Mouse (Mus musculus): Measurements from ENCODE around the gene Cmc1.

The Cmc1 gene

DNA sequence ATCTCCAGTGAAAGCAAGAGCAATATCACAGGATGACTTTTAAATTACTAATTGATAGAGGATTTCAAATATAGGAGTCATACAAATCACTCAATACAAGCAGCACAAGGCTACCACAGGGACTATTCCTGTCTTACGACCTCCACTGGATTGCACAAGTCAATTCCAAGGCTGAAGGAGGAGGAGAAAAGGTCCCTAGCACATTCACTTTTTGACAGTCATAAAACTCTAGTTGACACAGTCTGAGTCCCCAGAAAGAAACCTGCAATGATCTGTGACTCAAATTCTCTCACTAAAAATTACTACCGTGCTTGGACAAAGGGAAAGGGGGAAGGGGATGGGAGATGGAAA, 39.6 kb downstream of the Cmc1 start:
- DNase-seq: no peak

DNA sequence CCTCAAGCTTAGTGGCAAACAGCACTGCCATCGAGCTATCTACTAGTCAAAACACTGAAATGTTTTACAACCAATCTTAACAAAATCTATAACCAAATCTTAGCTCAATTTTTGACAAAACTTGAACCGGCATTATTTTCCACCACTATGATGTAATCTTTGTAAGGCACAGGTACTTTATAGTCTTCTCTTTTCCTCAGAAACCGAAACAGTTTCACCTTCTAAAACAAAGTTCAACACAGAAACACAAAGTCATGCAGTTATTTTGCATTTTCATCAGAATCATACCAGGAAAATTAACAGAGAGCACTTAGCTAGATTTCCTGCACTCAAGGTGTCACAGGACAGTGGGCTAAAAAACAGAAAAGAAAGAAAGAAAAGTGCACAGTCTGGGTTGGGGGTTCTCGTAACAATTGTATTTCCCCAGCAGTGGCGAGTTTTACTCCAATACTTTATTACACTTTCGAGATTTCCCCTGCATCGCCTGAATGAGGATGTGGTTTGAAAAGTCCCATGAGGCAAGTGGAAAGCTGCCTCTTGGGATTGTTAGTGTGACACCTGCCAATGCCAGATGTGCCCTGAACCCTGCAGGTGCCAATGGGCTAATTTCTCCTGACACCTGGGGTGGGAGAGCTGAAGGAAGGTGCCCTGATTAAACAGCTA, 40.1 kb downstream of the Cmc1 start:
- no peak for DNase-seq

DNA sequence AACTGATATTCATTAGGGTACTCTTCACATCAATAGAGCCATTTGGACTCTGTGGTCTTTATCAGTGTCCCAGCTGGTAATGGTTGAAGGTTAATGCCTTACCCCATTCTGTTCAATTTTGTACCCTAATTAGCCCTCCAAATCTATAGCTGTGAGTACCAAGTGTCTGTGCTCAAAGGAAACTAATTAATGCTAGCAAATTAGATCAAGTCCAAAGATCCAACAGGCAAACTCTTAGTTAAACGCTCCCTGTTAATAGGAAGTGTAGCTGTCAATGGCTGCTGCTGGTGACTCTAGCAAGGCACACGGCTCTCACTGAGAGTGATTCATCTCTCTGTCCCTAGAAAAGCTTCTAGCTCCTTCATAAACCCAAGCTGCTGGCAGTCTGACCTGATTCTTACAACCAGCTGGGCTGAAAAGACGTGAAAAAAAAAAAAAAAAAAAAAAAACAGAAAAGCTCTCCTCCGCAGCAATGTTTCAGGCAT, 41.4 kb downstream of the Cmc1 start:
- no peak for DNase-seq

DNA sequence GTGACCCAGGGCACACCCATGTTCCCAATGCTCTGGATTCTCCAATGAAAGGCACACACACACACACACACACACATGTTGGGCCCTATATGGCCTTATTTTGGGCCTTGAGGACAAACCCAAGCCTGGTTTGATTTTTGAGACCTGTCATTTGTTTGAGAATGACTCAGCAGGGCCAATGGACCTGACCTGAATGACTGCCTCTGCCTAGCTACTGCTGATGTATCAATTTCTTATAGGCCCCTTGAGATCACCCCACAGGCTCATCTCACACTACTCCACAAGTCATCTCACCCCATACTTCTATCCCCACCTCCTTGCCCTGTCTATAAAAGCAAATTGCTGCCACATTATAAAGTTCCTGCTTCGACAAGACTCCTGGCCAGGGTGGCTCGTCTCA, 48.2 kb downstream of the Cmc1 start:
- no peak for DNase-seq

DNA sequence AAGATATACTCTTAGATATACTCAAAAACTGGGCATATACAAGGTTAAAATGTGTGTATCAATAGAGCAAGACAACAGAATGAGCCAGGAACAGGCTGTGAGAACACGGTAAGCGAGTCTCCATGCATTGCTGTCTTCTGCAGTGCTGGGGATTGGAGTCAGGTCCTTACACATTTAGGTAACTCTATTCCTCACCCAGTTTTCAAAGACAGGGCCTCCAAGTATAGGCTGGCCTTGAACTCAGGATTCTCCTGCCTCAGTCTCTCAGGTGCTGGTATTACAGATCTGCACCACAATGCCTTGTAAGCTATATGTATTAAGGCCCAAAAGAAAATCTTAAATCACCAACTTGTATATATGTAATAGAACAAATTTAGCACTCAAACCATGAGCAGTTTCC, 49.5 kb downstream of the Cmc1 start:
- no peak for DNase-seq

DNA sequence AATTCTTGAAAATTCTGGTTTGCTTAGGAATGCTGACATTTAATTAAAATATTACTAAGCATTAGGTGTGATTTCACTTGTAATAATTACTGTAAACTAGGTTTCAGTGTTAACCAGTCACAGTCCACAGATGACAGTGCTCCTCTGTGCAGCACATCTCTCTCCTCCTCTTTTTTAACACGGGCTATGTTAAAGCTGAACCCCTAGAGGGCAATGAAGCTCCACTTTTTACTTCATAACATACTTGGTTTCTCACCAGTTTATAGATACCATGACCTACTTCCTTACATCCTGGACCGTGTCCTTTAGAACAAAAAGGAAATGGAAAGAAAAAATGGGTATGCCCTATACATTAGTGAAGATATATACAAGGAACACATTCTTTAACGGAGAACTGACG, 50.6 kb downstream of the Cmc1 start:
- DNase-seq: no peak

DNA sequence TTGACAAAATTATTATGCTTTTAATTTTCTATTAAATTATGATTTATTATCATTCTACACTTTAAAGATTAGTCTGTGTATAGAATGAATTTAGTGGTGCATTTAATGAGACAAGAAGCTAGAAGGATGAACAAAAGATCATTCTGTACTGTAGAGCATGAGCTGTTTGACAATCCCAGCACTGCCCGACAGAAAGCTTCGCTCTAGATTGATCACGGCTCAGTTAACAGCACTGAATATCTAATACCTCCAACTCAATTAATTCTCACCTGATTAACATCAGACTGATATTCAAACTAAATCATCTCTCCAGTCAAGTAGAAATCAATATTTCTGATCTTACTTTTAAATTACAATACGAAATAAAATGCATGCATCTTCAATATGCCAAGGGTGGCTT, 66.1 kb downstream of the Cmc1 start:
- DNase-seq: no peak

DNA sequence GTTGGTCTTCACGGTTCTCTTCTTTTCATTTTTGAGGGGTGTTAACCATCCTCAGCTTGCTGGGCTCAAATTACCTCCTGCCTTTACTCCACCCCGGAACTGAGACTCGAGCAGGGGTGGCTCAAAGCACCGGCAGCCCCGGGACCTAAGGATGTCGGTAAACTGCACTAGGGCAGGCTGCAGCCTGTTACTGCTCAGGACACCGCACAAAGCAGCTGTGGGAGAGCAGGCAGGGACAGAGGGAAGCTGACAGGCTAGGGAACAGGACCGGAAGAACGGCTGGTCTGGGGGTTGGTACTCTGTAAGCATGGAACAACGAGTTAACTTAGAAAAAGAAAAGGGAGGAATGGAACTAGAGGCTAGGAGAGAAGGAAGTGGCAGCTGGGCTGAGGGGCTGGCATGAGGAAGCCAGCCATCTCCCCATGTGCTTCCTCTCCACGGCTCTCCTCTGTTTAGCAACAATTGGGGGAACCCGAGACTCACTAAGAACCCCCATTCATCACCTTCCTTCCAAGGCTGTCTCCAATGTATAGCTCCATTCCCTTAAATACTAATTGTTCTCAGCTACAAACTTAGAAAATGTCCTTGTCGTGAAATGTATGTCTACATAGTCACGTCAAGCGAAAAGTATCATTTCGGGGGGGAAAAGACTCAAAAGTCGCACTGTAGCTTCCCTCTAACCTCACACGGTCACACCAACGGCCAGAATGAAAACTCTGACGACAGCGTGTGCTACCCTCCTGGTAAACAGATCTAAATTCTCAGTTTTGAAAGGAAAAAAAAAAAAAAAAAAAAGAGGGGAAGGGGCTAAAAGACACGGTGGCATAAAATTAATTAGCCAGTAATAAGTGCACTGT, 67.2 kb downstream of the Cmc1 start:
- DNase-seq: no peak

DNA sequence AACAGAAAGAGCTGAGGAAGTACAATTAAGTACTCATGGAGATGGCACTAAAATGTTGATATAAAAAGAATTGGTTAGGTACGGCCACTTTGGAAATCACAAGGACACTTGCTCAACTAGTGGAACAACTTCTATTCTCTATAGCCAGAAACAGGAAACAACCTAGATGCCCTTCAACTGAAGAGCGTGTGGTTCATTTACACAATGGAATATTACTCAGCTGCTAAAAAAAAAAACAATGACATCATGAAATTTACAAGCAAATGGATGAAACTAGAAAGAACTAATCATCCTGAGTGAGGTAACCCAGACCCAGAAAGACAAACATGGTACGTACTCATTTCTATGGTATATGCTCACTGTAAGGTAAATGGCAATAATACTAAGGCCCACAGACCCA, 76.6 kb downstream of the Cmc1 start:
- no peak for DNase-seq

DNA sequence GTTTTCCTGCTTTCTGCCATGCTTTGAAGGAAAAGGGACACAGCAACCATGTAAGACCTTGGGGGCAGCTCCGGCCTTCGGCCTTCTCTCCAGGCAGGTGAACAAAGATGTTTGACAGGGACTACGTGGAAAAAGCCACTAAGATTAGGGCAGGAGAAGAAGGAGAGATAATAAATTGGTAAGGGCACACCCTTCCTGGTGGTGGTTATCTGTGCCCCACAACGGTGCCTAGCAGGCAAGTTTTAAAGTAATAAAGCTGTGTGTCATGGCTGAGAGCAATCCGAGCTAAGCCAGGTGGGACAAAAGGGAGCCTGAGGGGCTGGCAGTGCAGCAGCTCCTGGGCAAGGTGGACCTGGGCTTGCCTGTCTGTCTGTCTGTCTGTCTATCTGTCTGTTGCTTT, 77.9 kb downstream of the Cmc1 start:
- DNase-seq: no peak

DNA sequence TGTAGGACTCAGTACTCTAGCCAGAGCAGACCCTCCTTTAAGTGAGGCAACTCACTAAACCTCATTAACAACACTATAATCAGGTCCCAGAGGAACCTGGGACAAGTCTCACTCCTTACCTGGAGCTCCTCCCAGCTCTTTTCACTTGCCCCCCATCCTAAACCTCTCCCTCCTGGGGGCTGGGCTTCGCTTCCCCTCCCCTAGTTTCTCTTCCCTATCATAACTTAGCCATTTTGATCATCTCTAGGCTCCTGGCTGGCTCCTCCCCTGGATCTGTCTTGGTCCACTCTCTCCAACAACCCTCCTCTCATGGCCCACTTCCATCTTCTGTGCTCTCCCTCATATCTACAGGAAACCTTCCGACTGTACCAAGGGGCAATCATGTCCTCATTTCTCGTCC, 78.6 kb downstream of the Cmc1 start:
- DNase-seq: no peak

DNA sequence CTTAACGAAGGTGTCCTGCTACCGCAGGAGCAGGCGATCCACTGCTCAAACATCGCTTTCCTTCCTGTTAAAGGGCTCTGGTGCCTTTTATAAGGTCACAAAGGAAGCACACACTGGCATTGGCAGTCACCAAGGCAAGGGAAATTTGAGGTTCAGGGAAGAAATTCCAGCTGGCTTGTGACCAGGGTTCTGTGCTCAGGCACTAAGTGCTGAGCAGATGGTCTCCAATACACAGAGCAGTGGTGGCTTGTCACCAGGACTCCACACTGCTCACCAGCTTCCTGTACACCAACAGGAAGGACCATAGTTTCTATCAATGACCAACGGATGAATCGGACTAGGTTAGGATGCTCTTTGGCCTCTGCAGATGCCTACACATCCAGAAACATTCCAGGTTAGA, 79.5 kb downstream of the Cmc1 start:
- no peak for DNase-seq

DNA sequence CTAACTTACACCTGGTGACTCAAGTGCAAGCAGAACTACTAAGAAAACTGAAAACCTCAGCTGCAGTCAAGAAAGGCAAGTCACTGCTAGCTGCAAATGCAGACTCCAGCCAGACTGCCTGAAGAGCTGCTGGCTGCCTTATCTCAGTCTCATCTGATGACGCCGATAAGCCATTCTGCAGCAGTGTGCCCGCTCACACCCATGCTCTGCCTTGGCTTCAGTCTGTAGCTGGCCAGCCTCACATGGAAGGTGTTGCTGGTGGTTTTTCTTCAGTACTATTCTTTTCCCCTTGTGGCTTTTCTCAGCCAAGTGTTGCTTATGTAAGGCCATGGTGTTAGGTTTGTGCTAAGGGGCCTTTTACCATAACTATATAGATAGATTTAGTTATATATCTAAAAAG, 90.9 kb downstream of the Cmc1 start:
- DNase-seq: no peak

DNA sequence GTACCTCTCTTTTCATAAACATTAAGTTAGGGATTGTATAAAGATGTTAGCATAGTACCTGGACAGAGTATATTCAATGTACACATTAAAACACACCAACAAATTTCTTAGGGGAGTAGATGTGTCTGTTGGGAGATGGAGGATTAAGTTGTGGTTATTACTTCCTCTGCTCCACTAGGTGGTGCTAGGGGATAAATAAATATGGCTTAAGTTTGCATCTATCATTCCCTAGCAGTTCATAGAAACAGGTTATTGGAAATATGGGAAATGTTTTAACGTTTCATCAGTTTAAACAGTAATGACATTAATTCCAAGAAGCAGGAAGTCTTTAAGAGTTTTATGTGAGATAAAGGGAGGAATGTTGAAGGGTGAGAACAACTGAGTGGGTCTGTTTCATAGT, 96.7 kb downstream of the Cmc1 start:
- DNase-seq: no peak

DNA sequence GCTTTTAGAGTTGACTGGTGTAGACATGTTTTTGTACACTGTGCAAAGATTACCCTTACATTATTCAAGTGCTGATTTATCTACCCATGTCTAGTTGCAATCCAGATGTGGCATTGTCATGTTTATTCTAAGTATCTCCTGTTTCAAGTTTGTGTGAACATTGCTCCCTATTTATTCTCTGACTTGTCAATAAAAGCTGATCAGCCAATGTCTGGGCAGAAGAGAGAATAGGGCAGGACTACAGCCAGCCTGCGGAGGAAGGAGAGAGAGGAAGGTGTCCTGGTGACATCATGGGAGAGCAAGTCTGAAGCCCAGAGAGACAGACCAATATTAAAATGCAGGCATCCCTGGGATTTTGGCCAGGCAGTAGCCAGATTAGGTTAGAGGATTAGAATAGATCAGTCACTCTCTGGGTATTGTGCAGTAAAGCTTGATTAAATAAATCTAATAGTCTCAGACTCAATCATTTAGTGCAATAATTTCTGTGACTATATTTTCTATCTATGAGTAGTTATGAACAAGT, 104.9 kb downstream of the Cmc1 start:
- no peak for DNase-seq

DNA sequence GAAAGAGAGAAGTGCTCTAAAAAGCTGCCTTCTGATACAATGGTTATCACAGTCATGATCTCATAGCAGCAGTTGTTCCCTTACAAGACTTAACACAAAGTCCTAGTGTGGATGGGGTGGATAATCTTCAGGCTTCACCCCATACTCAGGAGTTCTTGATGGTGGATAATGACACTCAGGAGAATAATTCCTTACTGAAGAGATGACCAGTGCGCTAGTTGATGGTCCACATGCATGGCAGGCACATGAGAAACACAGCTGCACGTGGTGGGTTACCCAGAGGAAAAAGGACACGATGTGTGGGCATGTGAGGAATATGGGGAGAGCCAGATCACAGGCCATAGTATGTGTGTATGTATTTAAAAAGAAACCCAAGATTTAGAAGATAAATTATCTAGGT, 106.4 kb downstream of the Cmc1 start:
- DNase-seq: no peak

DNA sequence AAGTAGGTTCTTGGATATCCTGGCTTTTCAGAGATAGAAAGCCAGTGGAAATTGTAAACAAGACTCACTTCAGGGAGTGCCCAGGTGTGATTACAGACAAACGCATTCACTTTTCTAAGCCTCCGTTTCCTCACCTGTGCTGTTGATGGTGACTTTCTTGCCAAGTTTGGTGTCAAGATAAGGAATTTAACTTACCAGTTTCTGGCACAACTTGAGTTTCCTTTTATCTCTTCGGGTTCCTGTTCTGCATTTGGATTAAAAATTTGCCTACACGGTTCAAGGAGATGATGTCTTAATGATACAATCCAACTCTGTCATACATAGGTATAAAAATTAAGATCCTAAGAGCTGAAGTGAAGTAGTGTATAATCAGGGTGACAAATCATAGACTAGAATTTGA, 107.2 kb downstream of the Cmc1 start:
- no peak for DNase-seq

DNA sequence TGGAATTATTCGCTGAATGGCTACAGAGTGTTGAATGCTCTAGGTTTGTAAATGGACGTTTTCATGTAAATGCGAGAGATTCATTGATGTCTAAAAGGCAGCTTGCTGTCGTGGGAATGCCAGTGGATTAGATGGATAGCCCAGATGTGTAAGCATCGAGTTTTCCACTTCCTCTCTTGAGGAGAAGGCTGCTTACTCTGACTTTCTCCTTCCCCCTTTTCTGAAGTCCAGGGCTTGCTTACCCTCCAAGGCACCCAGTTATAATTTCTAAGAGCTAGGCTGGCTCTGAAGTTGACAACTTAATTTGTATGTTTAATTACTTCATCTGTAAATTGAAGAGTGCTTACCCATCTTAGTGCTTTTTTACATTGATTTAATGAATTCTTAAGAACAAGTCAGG, 108.3 kb downstream of the Cmc1 start:
- DNase-seq: no peak

DNA sequence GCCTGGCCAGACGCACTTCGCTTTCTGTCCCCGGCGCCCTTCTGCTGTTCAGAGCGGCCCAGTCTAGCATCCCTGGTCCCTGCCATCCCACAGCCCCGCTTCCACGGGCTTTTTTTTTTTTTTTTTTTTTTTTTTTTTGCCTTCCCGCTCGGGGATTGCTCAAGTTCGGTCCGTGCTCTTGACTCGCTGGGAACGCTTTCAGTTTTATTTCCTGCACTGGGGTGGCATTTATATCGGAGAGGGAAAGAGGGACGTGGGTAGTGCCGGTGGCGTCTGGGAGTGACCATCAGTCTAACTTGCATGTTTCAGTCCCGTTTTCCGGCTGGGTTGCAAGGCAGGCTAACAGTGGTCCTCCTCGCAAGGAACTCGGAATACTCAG, 109.0 kb downstream of the Cmc1 start:
- no peak for DNase-seq

DNA sequence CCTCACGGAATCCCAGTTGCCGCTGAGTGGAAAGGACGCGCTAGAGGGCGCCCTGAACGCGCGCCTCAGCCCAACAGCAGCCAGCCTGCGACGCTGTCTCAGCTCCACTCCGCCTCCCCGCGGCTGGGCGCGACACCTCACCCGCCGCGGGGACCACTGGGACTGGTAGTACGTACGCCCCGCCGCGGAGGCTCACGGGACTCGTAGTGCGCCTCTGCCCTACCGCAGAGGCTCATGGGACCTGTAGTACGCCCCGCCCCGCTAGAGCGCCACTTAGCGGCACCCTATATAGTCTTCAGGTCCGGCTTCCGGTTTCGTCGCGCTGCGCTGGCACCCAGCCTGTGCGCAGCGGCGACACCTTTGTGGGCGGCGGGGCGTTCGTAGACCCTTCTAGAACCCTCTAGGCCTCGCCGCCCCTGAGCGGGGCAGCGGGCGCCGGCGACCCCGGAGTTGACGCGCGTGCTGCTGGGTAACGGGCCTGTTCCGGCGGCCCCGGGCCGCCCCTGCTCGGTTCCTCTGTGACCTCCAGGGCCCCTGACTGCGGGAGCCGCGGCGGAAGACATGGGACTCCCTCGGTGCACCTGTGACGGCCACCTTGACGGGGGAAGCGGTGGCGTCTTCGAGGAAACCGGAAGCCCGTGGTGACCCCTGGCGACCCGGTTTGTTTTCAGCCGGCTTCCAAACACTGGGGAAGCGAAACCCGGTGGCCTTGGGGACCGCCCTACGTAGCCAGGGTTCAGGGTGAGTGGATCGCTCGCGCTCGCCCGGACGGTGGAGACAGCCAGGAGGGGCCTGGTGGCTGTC, 109.6 kb downstream of the Cmc1 start, which contains the start of gene Azi2:
Gene Azi2 (plus strand): TSS at position 282 of the 804 bp plus-strand sequence.
- DNase-seq: peak; percentile 99

DNA sequence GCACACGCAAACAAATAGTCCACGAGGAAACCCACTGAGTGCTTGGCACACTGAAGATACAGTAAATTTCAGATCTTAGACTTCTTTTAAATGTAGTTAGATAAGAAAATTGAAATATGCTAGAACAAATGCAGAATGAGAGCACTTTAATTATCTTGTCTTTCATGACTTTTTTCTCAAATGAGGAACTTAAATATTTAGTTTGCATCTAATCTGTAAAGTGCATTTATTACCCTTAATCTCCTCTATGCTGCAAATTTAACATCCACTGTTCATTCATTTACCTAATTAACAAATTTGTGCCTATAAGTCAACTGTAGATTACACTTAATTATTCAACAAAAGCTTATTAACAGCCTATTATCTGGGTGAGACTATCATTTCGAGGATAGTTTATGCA, 115.0 kb downstream of the Cmc1 start:
- DNase-seq: no peak

DNA sequence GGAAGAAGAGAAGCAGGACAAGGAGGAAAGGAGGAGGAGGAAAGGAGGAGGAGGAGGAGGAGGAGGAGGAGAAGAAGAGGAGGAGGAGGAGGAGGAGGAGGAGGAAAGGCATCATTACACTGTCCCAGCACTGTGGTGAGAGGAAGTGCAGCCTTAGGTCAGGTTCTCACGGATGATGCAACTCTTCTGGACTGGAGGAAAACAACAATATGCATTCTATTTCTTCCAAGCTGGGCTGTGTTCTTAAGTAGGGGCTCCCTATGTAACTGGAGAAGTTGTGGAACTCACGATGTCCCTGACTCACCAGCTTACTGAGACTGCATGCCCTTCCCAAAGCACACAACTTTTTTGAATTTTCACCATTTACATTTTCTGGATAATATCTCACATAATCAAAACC, 118.3 kb downstream of the Cmc1 start:
- DNase-seq: no peak

DNA sequence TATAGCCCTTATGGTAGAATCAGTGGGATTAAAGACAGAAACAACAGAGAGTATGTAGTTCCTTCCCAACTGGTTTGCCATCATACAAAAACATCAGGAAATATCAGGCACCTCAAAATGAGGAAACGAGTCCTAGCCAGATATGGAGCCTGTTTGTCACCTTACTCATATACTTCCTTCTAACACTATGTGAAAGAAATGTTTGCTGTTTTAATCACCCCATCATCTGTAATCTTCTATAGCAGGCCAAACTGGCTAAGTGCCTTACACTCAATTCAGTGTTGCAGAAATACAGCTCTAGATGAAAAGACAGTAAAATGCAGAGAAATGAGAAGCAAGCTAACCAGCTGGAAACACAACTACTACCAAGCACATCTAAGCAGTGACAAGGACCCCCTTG, 119.7 kb downstream of the Cmc1 start:
- DNase-seq: no peak

DNA sequence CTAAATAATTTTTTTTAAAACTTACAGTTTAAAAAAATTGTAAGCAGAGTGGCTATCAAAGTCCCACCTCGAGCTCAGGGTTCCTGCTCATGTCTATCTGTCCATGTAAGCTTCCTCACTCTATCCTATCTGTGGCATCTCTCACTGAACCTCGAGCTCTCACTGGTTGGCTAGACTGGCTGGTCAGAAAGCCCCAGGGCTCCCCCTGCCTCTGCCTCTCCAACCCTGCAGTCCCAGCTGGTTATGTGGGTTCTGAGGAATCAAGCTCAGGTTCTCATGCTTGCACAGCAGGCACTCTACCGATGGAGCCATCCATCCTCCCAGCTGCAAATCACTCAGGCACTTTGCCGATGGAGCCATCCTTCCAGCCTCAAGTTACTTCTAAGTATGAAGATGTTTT, 120.5 kb downstream of the Cmc1 start:
- no peak for DNase-seq

Data from lung, postnatal 4 days (tissue).